Mouse (Mus musculus): ENCODE data around the gene Prdx1. TPM values are rescaled to one million over a fixed set of nuclear protein-coding genes. Genes with fewer than 3 reads are reported as not detected.

Gene Prdx1
- polyA plus RNA-seq, 1 experiment = 410 TPM

DNA sequence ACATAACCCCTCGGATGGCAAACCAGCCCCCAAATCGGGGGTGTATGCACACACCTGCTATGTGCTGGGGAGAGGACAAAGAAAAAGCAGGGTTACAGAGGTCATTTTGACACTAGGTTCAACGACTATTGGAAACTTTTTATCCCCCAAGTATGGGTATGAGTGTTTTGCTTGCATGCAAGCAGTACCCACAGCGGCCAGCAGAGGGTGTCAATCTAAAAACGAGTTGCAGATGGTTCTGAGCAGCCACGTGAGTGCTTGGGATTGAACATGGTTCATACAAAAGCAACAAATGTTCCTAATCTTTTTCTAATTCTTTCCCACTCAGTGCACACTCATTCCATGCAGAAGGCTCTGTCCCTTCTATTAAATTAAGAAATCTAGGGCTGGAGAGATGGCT lies 18.5 kb downstream of the Prdx1 start:
- H3K4me3 ChIP-seq (replicated peaks; ENCODE audit: control insufficient read depth, low read depth, low read length) = no peak overlapping the region
- H3K27ac ChIP-seq (ENCODE audit: control insufficient read depth, insufficient read depth, low read depth, low read length, poor library complexity) = no peak overlapping the region
- WGBS = 31% methylated on average over 6 of the region's 6 CpGs
- TF ChIP-seq POLR2A (IDR thresholded peaks at IDR 0.05; ENCODE audit: borderline replicate concordance, control insufficient read depth, low read depth, low read length) = no peak
- TF ChIP-seq CTCF (IDR thresholded peaks at IDR 0.05; ENCODE audit: control insufficient read depth, insufficient read depth, low read length) = peak; percentile 75
- no peaks in the 10 kb centered on the region; the same call in 1 of the 2 replicates for H3K4me1 ChIP-seq (ENCODE audit: control insufficient read depth, insufficient read depth, low read length)

- 6% methylated on average over 9 of the region's 9 CpGs for WGBS
- H3K4me3 ChIP-seq (replicated peaks; ENCODE audit: control insufficient read depth, low read depth, low read length) = peak overlapping the region; percentile 78
- no peaks in the 10 kb centered on the region; the same call in none of the 2 replicates for H3K4me1 ChIP-seq (ENCODE audit: control insufficient read depth, insufficient read depth, low read length)
- no peak for TF ChIP-seq POLR2A (IDR thresholded peaks at IDR 0.05; ENCODE audit: borderline replicate concordance, control insufficient read depth, low read depth, low read length)
- no peak for TF ChIP-seq CTCF (IDR thresholded peaks at IDR 0.05; ENCODE audit: control insufficient read depth, insufficient read depth, low read length)
- H3K27ac ChIP-seq (ENCODE audit: control insufficient read depth, insufficient read depth, low read depth, low read length, poor library complexity) = no peak overlapping the region
Observed at GRCm38 (mm10) chr4:116707666-116708065, 22.3 kb downstream of the Prdx1 start.

DNA sequence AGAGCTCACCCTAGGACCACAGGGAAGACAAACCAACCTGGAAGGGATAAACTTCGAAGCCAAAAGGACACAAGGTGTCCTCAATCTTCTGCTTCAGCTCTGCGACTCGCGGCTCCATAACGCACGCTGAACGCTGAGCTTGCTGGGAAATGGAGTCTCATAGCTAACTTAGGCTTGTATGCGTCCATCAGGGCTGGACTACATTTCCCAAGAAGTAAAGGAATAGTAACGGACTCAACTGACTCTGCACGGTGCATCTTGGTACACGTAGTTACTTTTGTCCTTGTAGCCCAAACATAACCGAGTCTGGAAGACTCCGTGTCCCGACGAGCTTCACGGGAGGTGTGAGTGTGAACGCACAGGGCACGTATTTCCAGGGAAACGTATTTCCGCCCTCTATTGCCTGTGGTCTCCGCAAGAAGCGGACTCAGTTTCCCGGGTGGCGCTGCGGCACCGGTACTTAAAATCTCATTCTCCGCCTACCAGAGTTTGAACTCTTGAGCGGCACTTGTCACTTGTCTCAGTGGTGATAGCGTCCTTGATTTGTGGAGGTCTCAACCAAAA lies 22.9 kb downstream of the Prdx1 start, which contains the start of the genes Mmachc and Ccdc163:
Mmachc (minus strand) TSS at position 206 of the 564 bp plus-strand sequence.
Ccdc163 (plus strand) TSS at position 309 of the 564 bp plus-strand sequence.
- WGBS = under 1% methylated on average over 29 of the region's 29 CpGs
- H3K27ac ChIP-seq (ENCODE audit: control insufficient read depth, insufficient read depth, low read depth, low read length, poor library complexity) = no peak within 1 kb of the TSS
- H3K4me1 ChIP-seq (ENCODE audit: control insufficient read depth, insufficient read depth, low read length) = no peaks in the 10 kb centered on the region; the same call in none of the 2 replicates
- TF ChIP-seq POLR2A (IDR thresholded peaks at IDR 0.05; ENCODE audit: borderline replicate concordance, control insufficient read depth, low read depth, low read length) (0 out of 2 replicates have a peak, but pooled peaks have one; percentile 29), CTCF (IDR thresholded peaks at IDR 0.05; ENCODE audit: control insufficient read depth, insufficient read depth, low read length) (no peak; the same call in 1 of the 2 replicates)
- peak within 1 kb of the TSS; percentile 78 for H3K4me3 ChIP-seq (replicated peaks; ENCODE audit: control insufficient read depth, low read depth, low read length)

GRCm38 (mm10) chr4:116708791-116709390 lies 23.5 kb downstream of the Prdx1 start:
- H3K27ac ChIP-seq (ENCODE audit: control insufficient read depth, insufficient read depth, low read depth, low read length, poor library complexity) = no peak overlapping the region
- no peaks in the 10 kb centered on the region; the same call in none of the 2 replicates for H3K4me1 ChIP-seq (ENCODE audit: control insufficient read depth, insufficient read depth, low read length)
- peak overlapping the region; percentile 78 for H3K4me3 ChIP-seq (replicated peaks; ENCODE audit: control insufficient read depth, low read depth, low read length)
- no peak for TF ChIP-seq CTCF (IDR thresholded peaks at IDR 0.05; ENCODE audit: control insufficient read depth, insufficient read depth, low read length)
- no peak for TF ChIP-seq POLR2A (IDR thresholded peaks at IDR 0.05; ENCODE audit: borderline replicate concordance, control insufficient read depth, low read depth, low read length)
- 3% methylated on average over 9 of the region's 9 CpGs for WGBS

- TF ChIP-seq POLR2A (IDR thresholded peaks at IDR 0.05; ENCODE audit: borderline replicate concordance, control insufficient read depth, low read depth, low read length) (no peak), CTCF (IDR thresholded peaks at IDR 0.05; ENCODE audit: control insufficient read depth, insufficient read depth, low read length) (no peak)
- no peak overlapping the region for H3K27ac ChIP-seq (ENCODE audit: control insufficient read depth, insufficient read depth, low read depth, low read length, poor library complexity)
- 93% methylated on average over 2 of the region's 2 CpGs for WGBS
- no peak overlapping the region for H3K4me3 ChIP-seq (replicated peaks; ENCODE audit: control insufficient read depth, low read depth, low read length)
- no peaks in the 10 kb centered on the region; the same call in none of the 2 replicates for H3K4me1 ChIP-seq (ENCODE audit: control insufficient read depth, insufficient read depth, low read length)
Observed at GRCm38 (mm10) chr4:116710154-116710553, 24.8 kb downstream of the Prdx1 start.

DNA sequence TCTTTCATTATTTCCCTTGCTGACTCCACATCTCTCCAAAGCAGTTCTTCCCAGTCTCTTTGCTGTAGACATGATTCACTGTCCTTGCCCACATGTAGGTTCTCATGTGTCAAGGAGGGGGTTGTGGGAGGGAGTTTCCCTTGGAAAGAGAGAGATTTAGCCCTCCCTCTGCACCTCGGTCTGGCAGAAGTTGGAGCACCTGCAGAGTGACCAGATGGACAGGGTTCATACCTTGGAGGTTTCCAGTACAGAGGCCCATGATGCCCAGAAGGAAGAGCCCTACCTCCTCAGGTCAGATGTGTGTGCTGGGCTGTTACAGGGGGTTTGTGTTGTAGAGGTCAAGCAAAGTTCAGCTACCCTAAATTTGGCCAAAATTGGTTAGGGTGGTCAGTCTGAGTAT lies 27.2 kb downstream of the Prdx1 start:
- WGBS = 71% methylated on average over 1 of the region's 1 CpGs

GRCm38 (mm10) chr4:116719396-116719795 lies 34.1 kb downstream of the Prdx1 start:
- 22% methylated on average over 3 of the region's 3 CpGs for WGBS
- TF ChIP-seq CTCF (IDR thresholded peaks at IDR 0.05; ENCODE audit: control insufficient read depth, insufficient read depth, low read length) (peak; percentile 57), POLR2A (IDR thresholded peaks at IDR 0.05; ENCODE audit: borderline replicate concordance, control insufficient read depth, low read depth, low read length) (no peak)
- H3K27ac ChIP-seq (ENCODE audit: control insufficient read depth, insufficient read depth, low read depth, low read length, poor library complexity) = no peak overlapping the region
- H3K4me1 ChIP-seq (ENCODE audit: control insufficient read depth, insufficient read depth, low read length) = peaks cover 2% of the 10 kb centered on the region
- H3K4me3 ChIP-seq (replicated peaks; ENCODE audit: control insufficient read depth, low read depth, low read length) = no peak overlapping the region

More for the DNA sequence above, 27.2 kb downstream of the Prdx1 start:
- H3K27ac ChIP-seq (ENCODE audit: control insufficient read depth, insufficient read depth, low read depth, low read length, poor library complexity) = no peak overlapping the region
- no peak for TF ChIP-seq CTCF (IDR thresholded peaks at IDR 0.05; ENCODE audit: control insufficient read depth, insufficient read depth, low read length)
- TF ChIP-seq POLR2A (IDR thresholded peaks at IDR 0.05; ENCODE audit: borderline replicate concordance, control insufficient read depth, low read depth, low read length) = no peak
- H3K4me1 ChIP-seq (ENCODE audit: control insufficient read depth, insufficient read depth, low read length) = no peaks in the 10 kb centered on the region; the same call in 1 of the 2 replicates
- H3K4me3 ChIP-seq (replicated peaks; ENCODE audit: control insufficient read depth, low read depth, low read length) = no peak overlapping the region

GRCm38 (mm10) chr4:116720343-116721097 lies 35.2 kb downstream of the Prdx1 start, which contains the start of gene Tesk2:
Gene Tesk2, plus strand, starts transcription at chr4:116720948.
- under 1% methylated on average over 34 of the region's 34 CpGs for WGBS
- Histone ChIP-seq H3K4me1 (ENCODE audit: control insufficient read depth, insufficient read depth, low read length) (peaks cover 2% of the 10 kb centered on the region), H3K4me3 (replicated peaks; ENCODE audit: control insufficient read depth, low read depth, low read length) (peak within 1 kb of the TSS; percentile 81), H3K27ac (ENCODE audit: control insufficient read depth, insufficient read depth, low read depth, low read length, poor library complexity) (peak within 1 kb of the TSS; percentile 87)
- TF ChIP-seq CTCF (IDR thresholded peaks at IDR 0.05; ENCODE audit: control insufficient read depth, insufficient read depth, low read length) (no peak), POLR2A (IDR thresholded peaks at IDR 0.05; ENCODE audit: borderline replicate concordance, control insufficient read depth, low read depth, low read length) (peak; percentile 66; the same call in 1 of the 2 replicates)

Data from bone marrow, adult 2 months (tissue).